Mouse (Mus musculus) embryonic fibroblast, embryonic 13.5 days (primary cell): ENCODE measurements around the gene Rhoq. TPM values are rescaled to one million over a fixed set of nuclear protein-coding genes. Genes with fewer than 3 reads are reported as not detected.

Experiments
- H3K27ac ChIP-seq: 2 replicates; pipeline ENCODE4 v1.5.1; 2012; ENCODE audit warnings: low read length, control low read depth, inconsistent platforms; ENCODE audit not compliant: insufficient read depth
- H3K4me1 ChIP-seq: 2 replicates; pipeline ENCODE4 v1.6.1; 2011; ENCODE audit warnings: low read length; ENCODE audit not compliant: control insufficient read depth, insufficient read depth
- H3K4me3 ChIP-seq: 2 replicates; pipeline ENCODE4 v1.5.1; 2011; ENCODE audit warnings: mild to moderate bottlenecking, control low read depth, low read length; ENCODE audit not compliant: insufficient read depth
- CTCF ChIP-seq: IDR thresholded peaks from 2 replicates; pipeline ENCODE4 v1.5.1; 2011; ENCODE audit warnings: mild to moderate bottlenecking, control low read depth, low read length, moderate library complexity, borderline replicate concordance; ENCODE audit not compliant: insufficient read depth
- POLR2A ChIP-seq: IDR thresholded peaks from 2 replicates; pipeline ENCODE4 v1.6.1; 2011; ENCODE audit warnings: low read depth, mild to moderate bottlenecking, control low read depth, low read length, moderate library complexity
- polyA plus RNA-seq: library from polyadenylated mRNA; stranded (reverse); fragments of >200 nt; gene quantifications from 2 replicates; pipeline ENCODE4 v1.2.4, GENCODE M21; 2011; ENCODE audit warnings: low read depth; ENCODE audit not compliant: missing spikeins, insufficient read length

Rhoq gene
- polyA plus RNA-seq, 1 experiment, result 177 TPM

DNA sequence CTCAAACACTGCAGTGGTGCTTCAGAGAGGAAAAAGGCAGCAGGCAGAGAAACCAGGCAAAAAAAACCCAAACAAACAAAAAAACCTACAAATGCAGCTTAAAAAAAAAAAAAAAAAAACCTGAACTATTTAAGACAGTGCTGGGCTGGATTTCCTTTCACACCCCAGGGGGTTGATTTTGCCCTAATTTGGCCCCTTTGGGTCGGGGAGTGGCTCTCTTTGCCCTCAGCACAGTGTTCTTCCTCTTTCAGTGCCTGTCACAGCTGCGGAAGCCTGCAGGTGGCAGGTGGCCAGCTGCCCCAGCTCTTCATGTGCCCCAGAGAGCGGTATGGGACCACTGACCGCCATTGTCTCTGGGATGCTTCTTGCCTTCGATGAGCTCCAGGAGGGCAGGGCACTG lies 6.7 kb downstream of the Rhoq start:
- TF ChIP-seq CTCF (no peak), POLR2A (no peak)
- H3K27ac ChIP-seq, result no peak overlapping the region
- no peaks in the 10 kb centered on the region for H3K4me1 ChIP-seq
- no peak overlapping the region for H3K4me3 ChIP-seq

DNA sequence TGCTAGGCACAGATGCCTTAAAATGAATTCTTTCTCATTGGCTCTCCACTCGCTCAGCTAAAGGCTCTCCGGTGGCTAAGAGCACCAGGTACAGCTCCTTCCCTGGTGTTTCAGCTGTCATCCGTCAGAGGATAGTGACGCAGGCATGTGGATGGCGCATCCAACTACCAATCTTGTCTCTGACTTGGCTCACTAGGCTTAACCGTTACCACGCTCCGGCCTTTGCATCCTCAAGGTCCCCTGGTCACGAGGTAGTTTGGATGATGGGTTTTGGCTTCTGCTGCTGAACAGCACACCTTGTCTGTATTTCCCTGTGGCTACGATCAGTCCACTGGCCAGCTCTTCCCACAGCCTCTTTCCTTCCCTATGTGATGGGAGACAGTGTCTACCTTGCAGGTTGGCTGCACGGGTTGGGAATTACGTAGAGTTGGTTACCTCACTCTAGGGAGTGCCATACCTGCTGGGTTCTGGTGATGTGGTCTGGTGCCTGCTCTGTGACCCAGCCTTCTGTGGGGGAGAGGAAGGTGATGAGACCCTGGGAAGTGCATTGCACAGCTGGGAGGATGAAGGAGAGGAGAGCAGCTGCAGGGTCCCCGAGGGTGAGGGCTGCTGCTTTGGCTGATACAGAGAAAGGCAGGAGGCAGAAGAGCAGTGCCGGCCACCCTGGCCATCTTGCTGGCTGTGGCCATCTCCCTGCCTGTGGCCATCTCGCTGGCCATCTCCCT lies 7.3 kb downstream of the Rhoq start:
- H3K27ac ChIP-seq, result no peak overlapping the region
- H3K4me3 ChIP-seq, result no peak overlapping the region
- TF ChIP-seq POLR2A (no peak), CTCF (no peak)
- no peaks in the 10 kb centered on the region for H3K4me1 ChIP-seq

DNA sequence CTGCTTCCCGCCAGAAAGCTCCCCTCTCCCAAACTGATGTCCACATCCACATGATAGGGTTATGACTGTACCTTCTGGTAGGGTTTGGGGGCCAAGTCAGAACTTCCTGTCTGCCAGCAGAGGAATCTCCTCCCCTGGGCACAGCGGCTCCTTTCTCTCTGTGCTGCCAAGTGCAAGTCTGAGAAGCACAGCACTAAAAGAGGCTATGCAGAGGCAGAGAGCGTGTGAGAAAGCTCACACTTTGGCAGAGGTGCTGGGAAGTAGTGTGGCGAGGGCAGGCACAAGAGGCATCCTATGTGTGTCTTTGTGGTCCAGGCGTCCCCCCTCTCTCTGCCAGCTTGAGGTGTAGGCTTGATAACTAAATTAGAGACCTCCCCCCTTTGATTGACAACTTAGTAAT lies 8.2 kb downstream of the Rhoq start:
- TF ChIP-seq POLR2A (no peak), CTCF (no peak)
- Histone ChIP-seq H3K4me1 (no peaks in the 10 kb centered on the region), H3K4me3 (no peak overlapping the region), H3K27ac (no peak overlapping the region)

DNA sequence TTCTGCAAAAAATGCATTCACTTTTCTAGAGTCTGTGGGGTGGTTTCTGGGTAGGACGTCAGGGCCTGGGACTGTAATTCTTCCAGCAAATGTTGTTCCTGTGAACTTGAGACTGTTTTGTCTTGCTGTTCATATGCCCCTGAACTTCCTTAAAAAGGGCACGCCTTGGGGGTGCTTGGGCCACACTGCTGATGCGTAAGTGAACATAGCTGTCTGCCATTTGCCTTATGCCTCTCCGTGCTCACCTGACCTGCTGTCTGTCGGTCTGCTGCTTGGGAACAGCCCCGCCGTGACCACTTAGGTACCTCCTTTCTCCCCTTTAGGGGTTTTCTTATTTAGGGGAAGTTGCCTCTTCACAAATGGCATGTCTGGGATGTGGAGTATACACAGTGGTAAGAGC lies 9.0 kb downstream of the Rhoq start:
- no peaks in the 10 kb centered on the region for H3K4me1 ChIP-seq
- H3K27ac ChIP-seq, result no peak overlapping the region
- H3K4me3 ChIP-seq, result no peak overlapping the region
- TF ChIP-seq POLR2A (no peak), CTCF (no peak)

DNA sequence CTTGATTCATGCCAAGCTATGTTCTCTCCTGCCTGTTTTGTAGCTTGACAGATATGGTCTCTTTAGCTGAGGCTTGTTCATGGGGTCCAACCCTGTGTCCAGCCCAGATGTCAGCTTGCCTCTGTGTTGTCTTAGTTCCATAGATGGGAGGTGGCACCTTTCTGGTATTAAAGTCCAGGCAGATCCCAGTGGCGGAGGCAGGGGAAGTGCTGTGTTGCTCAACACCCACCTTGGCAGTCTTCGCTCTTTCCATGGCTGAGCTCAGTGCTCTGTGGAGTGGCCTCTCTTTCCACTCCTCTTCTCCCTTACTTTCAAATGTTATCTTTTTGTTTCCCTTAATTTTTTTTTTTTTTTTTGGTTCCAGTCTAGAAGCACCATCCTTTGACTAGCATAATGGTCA lies 10.2 kb downstream of the Rhoq start:
- H3K27ac ChIP-seq, result no peak overlapping the region
- no peaks in the 10 kb centered on the region for H3K4me1 ChIP-seq
- no peak overlapping the region for H3K4me3 ChIP-seq
- TF ChIP-seq CTCF, result no peak
- no peak for TF ChIP-seq POLR2A

DNA sequence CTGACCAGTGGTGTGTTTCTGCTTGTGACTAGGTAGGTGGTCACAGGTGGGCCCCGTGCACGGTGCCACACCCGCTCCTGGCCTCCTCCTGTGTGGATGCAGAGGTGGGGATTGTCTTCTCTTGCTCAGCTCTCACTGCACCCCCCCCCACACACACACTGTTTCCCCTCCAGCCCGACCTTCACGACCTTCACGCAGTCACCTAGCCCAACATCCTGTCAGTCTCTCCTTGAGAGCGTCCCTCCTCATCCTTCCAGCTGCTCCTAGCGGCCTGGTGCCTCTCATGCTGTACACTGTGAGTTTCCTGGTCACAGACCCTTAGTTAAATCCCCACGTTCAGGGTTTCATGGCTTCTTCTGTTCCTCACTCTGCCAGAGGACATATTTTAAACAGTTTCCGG lies 13.5 kb downstream of the Rhoq start:
- Histone ChIP-seq H3K4me3 (no peak overlapping the region), H3K27ac (no peak overlapping the region), H3K4me1 (no peaks in the 10 kb centered on the region)
- TF ChIP-seq POLR2A, result no peak
- TF ChIP-seq CTCF, result no peak

DNA sequence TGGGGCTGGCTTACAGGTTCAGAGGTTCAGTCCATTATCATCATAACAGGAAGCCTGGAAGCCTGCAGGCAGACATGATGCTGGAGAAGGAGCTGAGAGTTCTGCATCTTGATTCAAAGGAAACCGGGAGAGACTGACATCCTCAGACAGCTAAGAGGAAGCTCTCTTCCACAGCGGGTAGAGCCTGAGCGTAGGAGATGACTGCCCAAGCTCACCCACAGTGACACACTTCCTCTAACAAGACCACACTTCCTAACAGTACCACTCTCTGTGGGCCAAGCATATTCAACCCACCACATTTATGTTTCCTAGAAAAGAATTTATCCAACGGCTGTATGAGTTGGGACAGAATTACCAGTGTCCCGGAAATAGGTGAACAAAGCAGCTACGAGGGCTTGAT lies 15.6 kb downstream of the Rhoq start:
- H3K27ac ChIP-seq, result no peak overlapping the region
- no peak for TF ChIP-seq POLR2A
- no peak for TF ChIP-seq CTCF
- H3K4me1 ChIP-seq, result no peaks in the 10 kb centered on the region
- no peak overlapping the region for H3K4me3 ChIP-seq

DNA sequence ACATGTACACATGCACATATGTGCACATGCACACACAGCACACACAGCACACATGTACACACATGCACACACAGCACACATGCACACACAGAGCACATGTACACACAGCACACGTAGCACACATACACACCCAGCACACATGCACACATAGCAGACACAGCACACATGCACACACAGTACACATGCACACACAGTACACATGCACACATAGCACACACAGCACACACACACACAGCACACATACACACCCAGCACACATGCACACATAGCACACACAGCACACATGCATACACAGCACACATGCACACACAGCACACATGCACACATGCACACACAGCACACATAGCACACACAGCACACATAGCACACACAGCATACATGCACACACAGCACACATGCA lies 18.3 kb downstream of the Rhoq start:
- no peaks in the 10 kb centered on the region for H3K4me1 ChIP-seq
- TF ChIP-seq CTCF (no peak), POLR2A (no peak)
- no peak overlapping the region for H3K4me3 ChIP-seq
- H3K27ac ChIP-seq, result no peak overlapping the region

DNA sequence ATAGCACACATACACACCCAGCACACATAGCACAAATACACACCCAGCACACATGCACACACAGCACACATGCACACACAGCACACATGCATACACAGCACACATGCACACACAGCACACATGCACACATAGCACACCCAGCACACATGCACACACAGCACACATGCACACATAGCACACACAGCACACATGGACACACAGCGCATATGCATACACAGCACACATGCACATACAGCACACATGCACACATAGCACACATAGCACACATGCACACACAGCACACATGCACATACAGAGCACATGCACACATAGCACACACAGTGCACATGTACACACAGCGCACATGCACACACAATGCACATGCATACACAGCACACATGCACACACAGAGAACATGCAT lies 18.8 kb downstream of the Rhoq start:
- H3K27ac ChIP-seq, result no peak overlapping the region
- TF ChIP-seq CTCF (peak; percentile 16; the same call in 1 of the 2 replicates), POLR2A (no peak)
- H3K4me1 ChIP-seq, result no peaks in the 10 kb centered on the region
- H3K4me3 ChIP-seq, result no peak overlapping the region

DNA sequence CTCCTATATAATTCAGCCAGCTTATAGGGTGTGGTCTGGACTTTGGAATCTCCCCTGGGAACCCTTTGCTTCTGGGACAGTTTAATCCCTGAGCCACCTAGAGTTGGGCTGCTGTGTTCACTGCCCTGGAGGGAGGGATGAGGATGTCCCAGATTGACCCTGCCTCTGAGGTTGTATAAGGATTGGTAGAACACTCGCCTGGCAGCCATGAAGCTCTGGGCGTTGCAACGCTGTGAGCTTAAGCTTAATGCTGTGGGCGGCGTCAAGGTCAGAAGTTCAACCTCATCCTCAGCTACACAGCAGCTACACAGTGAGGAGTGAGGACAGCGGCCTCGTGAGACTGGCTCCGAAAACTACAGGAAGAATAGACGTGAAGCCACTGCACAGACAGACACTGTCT lies 19.6 kb downstream of the Rhoq start:
- Histone ChIP-seq H3K4me3 (no peak overlapping the region), H3K27ac (no peak overlapping the region), H3K4me1 (no peaks in the 10 kb centered on the region)
- TF ChIP-seq CTCF, result no peak
- no peak for TF ChIP-seq POLR2A
